Mouse (Mus musculus): ENCODE measurements around the gene Llgl2.

Llgl2 gene

GRCm38 (mm10) chr11:115881002-115881401 is 57.2 kb downstream of the Llgl2 start:
- DNase-seq: no peak

GRCm38 (mm10) chr11:115883251-115883650 is 59.4 kb downstream of the Llgl2 start:
- DNase-seq: no peak

- no peak for DNase-seq
These were observed 60.5 kb downstream of the Llgl2 start for GRCm38 (mm10) chr11:115884361-115884760.

GRCm38 (mm10) chr11:115885281-115885680 is 61.4 kb downstream of the Llgl2 start:
- no peak for DNase-seq

- no peak for DNase-seq
These were observed 62.6 kb downstream of the Llgl2 start for GRCm38 (mm10) chr11:115886446-115886845.

GRCm38 (mm10) chr11:115888020-115888419 is 64.2 kb downstream of the Llgl2 start:
- no peak for DNase-seq

GRCm38 (mm10) chr11:115889159-115889558 is 65.3 kb downstream of the Llgl2 start:
- no peak for DNase-seq

- no peak for DNase-seq
These were observed 68.4 kb downstream of the Llgl2 start for GRCm38 (mm10) chr11:115892213-115892612.

GRCm38 (mm10) chr11:115893071-115893470 is 69.2 kb downstream of the Llgl2 start:
- DNase-seq: no peak

- DNase-seq: peak; percentile 47
These were observed 71.1 kb downstream of the Llgl2 start for GRCm38 (mm10) chr11:115894755-115895520.

GRCm38 (mm10) chr11:115898446-115898845 is 74.6 kb downstream of the Llgl2 start:
- no peak for DNase-seq

GRCm38 (mm10) chr11:115898886-115899285 is 75.0 kb downstream of the Llgl2 start:
- DNase-seq: peak; percentile 87

- no peak for DNase-seq
These were observed 75.8 kb downstream of the Llgl2 start, which contains the start of gene Smim5 for GRCm38 (mm10) chr11:115899486-115900266. Gene Smim5, plus strand, starts transcription at chr11:115899966.

- DNase-seq: no peak
These were observed 76.9 kb downstream of the Llgl2 start for GRCm38 (mm10) chr11:115900561-115901337.

- DNase-seq: no peak
These were observed 77.7 kb downstream of the Llgl2 start for GRCm38 (mm10) chr11:115901338-115902161.

GRCm38 (mm10) chr11:115902177-115902576 is 78.3 kb downstream of the Llgl2 start:
- DNase-seq: no peak

GRCm38 (mm10) chr11:115902831-115903230 is 79.0 kb downstream of the Llgl2 start:
- DNase-seq: no peak

- no peak for DNase-seq
These were observed 79.8 kb downstream of the Llgl2 start for GRCm38 (mm10) chr11:115903384-115904230.

- DNase-seq: no peak
These were observed 80.5 kb downstream of the Llgl2 start for GRCm38 (mm10) chr11:115904231-115904955.
